Mouse (Mus musculus) C2C12 (cell line): ENCODE data around the gene Polr1d.

Source experiments
- CEBPB ChIP-seq: IDR thresholded peaks from one replicate; pipeline ENCODE4 v1.6.1; 2011; ENCODE audit warnings: low read depth, mild to moderate bottlenecking, control low read depth, moderate library complexity
- CTCF ChIP-seq: IDR thresholded peaks from one replicate; pipeline ENCODE4 v1.5.1; 2011; ENCODE audit not compliant: control insufficient read depth, insufficient read depth, insufficient read length
- MAX ChIP-seq: IDR thresholded peaks from one replicate; pipeline ENCODE4 v1.6.1; 2011; ENCODE audit warnings: mild to moderate bottlenecking, control low read depth
- MYOD1 ChIP-seq: IDR thresholded peaks from one replicate; pipeline ENCODE4 v1.6.1; 2011; ENCODE audit warnings: low read depth; ENCODE audit not compliant: control insufficient read depth, insufficient read length
- MYOG ChIP-seq: IDR thresholded peaks from one replicate; pipeline ENCODE4 v1.6.1; 2011; ENCODE audit not compliant: control insufficient read depth, insufficient read length; ENCODE audit errors: extremely low read depth

GRCm38 (mm10) chr5:147090256-147090963, 13.6 kb downstream of the Polr1d start:
- TF ChIP-seq CTCF (no peak), MAX (no peak), MYOG (no peak), CEBPB (no peak), MYOD1 (no peak)
